Mouse (Mus musculus): Measurements from ENCODE around the gene Stra6l.

GRCm38 (mm10) chr4:45833461-45833860 is 15.0 kb upstream of the Stra6l start:
- TF ChIP-seq POLR2A (IDR thresholded peaks at IDR 0.05; ENCODE audit: extremely low read depth, insufficient read depth, low read length): no peak
- TF ChIP-seq CTCF (IDR thresholded peaks at IDR 0.05; ENCODE audit: low read depth, low read length): no peak

Data from liver, adult 2 months (tissue).